Mouse (Mus musculus) stomach, embryonic 16.5 days (tissue): ENCODE data around the gene Hoxc13. TPM values are rescaled to one million over a fixed set of nuclear protein-coding genes. Genes with fewer than 3 reads are reported as not detected.

Experiments
- ATAC-seq: fragments of 200-750 bp; cut with Nextera tagmentation; 2 replicates; pipeline ENCODE4 v1.8.0; 2017; ENCODE audit warnings: moderate number of reproducible peaks, moderate TSS enrichment; ENCODE audit not compliant: insufficient read depth, low FRiP score
- H3K27ac ChIP-seq: fragments of 300-500 bp; sonication (generic); 2 replicates; pipeline ENCODE4 v1.5.1; 2014; ENCODE audit warnings: low read length
- H3K27me3 ChIP-seq: fragments of 300-500 bp; sonication (generic); 2 replicates; pipeline ENCODE4 v1.6.1; 2014; ENCODE audit warnings: low read length, control low read depth, mixed read lengths; ENCODE audit not compliant: control insufficient read depth, insufficient read depth
- H3K36me3 ChIP-seq: fragments of 300-500 bp; sonication (generic); 2 replicates; pipeline ENCODE4 v1.6.1; 2014; ENCODE audit warnings: low read length; ENCODE audit not compliant: control insufficient read depth, insufficient read depth
- H3K4me1 ChIP-seq: fragments of 300-500 bp; sonication (generic); 2 replicates; pipeline ENCODE4 v1.6.1; 2014; ENCODE audit warnings: low read length, control low read depth, mixed read lengths; ENCODE audit not compliant: control insufficient read depth, insufficient read depth
- H3K4me2 ChIP-seq: fragments of 300-500 bp; sonication (generic); 2 replicates; pipeline ENCODE4 v1.6.1; 2014; ENCODE audit warnings: low read depth, low read length, mixed read lengths
- H3K4me3 ChIP-seq: fragments of 300-500 bp; sonication (generic); replicated peaks from 2 replicates; pipeline ENCODE4 v1.5.1; 2014; ENCODE audit warnings: mild to moderate bottlenecking, low read length
- H3K9ac ChIP-seq: fragments of 300-500 bp; sonication (generic); 2 replicates; pipeline ENCODE4 v1.6.1; 2014; ENCODE audit warnings: low read length
- H3K9me3 ChIP-seq: fragments of 300-500 bp; sonication (generic); replicated peaks from 2 replicates; pipeline ENCODE4 v1.6.1; 2016; ENCODE audit warnings: low read length, control low read depth; ENCODE audit not compliant: control insufficient read depth
- WGBS: fragments of 180-500 bp; shearing (Covaris S2); extraction: QIAGEN DNeasy Blood & Tissue Kit; methylation state at CpG from one replicate; pipeline ENCODE4 v1.1.7; 2014; 5-methylcytosine and 5-hydroxymethylcytosine counted together
- polyA plus RNA-seq: library from polyadenylated mRNA; unstranded; fragments of >200 nt; fragmentation: Nextera tagmentation; extraction: Ambion mirVana; gene quantifications from 2 replicates; pipeline ENCODE4 v1.2.1, GENCODE M21; 2015

Hoxc13 gene
- polyA plus RNA-seq: not detected in 2 replicates

- Histone ChIP-seq H3K4me1 (peaks cover 3% of the 10 kb centered on the region; the same call in 1 of the 2 replicates), H3K9ac (no peak within 1 kb of the TSS), H3K27ac (no peak within 1 kb of the TSS), H3K9me3 (no peaks in the 10 kb centered on the region), H3K4me3 (peak within 1 kb of the TSS; percentile 12), H3K36me3 (no peaks in the 10 kb centered on the region), H3K27me3 (peaks cover 96% of the 10 kb centered on the region), H3K4me2 (peak within 1 kb of the TSS; percentile 35)
- ATAC-seq: 0 out of 2 replicates have a peak, but pooled peaks have one; percentile 7
- under 1% methylated on average over 87 of the region's 88 CpGs for WGBS
Observed at GRCm38 (mm10) chr15:102921053-102922011, at the start of gene Hoxc13. Gene Hoxc13 (plus strand): TSS chr15:102921103.

- no peak for ATAC-seq
- H3K36me3 ChIP-seq: no peaks in the 10 kb centered on the region
- no peak overlapping the region for H3K4me2 ChIP-seq
- WGBS: 37% methylated on average over 1 of the region's 1 CpGs
- H3K9ac ChIP-seq: no peak overlapping the region
- no peaks in the 10 kb centered on the region for H3K27me3 ChIP-seq
- H3K27ac ChIP-seq: no peak overlapping the region
- H3K4me1 ChIP-seq: no peaks in the 10 kb centered on the region
- no peak overlapping the region for H3K4me3 ChIP-seq
- H3K9me3 ChIP-seq: no peaks in the 10 kb centered on the region
Observed at GRCm38 (mm10) chr15:102885803-102886202, 35.1 kb upstream of the Hoxc13 start.

GRCm38 (mm10) chr15:102895115-102895514 lies 25.8 kb upstream of the Hoxc13 start:
- Histone ChIP-seq H3K9ac (no peak overlapping the region), H3K27ac (no peak overlapping the region), H3K4me3 (no peak overlapping the region), H3K4me1 (no peaks in the 10 kb centered on the region), H3K4me2 (no peak overlapping the region), H3K36me3 (no peaks in the 10 kb centered on the region), H3K27me3 (peaks cover 14% of the 10 kb centered on the region), H3K9me3 (no peaks in the 10 kb centered on the region)
- 77% methylated on average over 6 of the region's 6 CpGs for WGBS
- no peak for ATAC-seq

- Histone ChIP-seq H3K27me3 (peaks cover 61% of the 10 kb centered on the region), H3K27ac (no peak overlapping the region), H3K9ac (no peak overlapping the region), H3K4me2 (no peak overlapping the region), H3K4me3 (no peak overlapping the region), H3K4me1 (no peaks in the 10 kb centered on the region), H3K9me3 (no peaks in the 10 kb centered on the region), H3K36me3 (no peaks in the 10 kb centered on the region)
- WGBS: 50% methylated on average over 1 of the region's 1 CpGs
- ATAC-seq: no peak
Observed at GRCm38 (mm10) chr15:102904946-102905345, 16.0 kb upstream of the Hoxc13 start.

- Histone ChIP-seq H3K4me3 (no peak overlapping the region), H3K27me3 (peaks cover 83% of the 10 kb centered on the region), H3K9me3 (no peaks in the 10 kb centered on the region), H3K9ac (no peak overlapping the region), H3K27ac (no peak overlapping the region), H3K4me1 (no peaks in the 10 kb centered on the region), H3K4me2 (no peak overlapping the region), H3K36me3 (no peaks in the 10 kb centered on the region)
- ATAC-seq: no peak
- WGBS: 3% methylated on average over 4 of the region's 4 CpGs
Observed at GRCm38 (mm10) chr15:102909536-102909935, 11.4 kb upstream of the Hoxc13 start.

GRCm38 (mm10) chr15:102910038-102910437 lies 10.9 kb upstream of the Hoxc13 start:
- H3K27ac ChIP-seq: no peak overlapping the region
- no peak for ATAC-seq
- no peaks in the 10 kb centered on the region for H3K9me3 ChIP-seq
- H3K4me3 ChIP-seq: no peak overlapping the region
- 1% methylated on average over 18 of the region's 18 CpGs for WGBS
- no peak overlapping the region for H3K4me2 ChIP-seq
- peaks cover 84% of the 10 kb centered on the region for H3K27me3 ChIP-seq
- H3K36me3 ChIP-seq: no peaks in the 10 kb centered on the region
- no peaks in the 10 kb centered on the region for H3K4me1 ChIP-seq
- H3K9ac ChIP-seq: no peak overlapping the region

GRCm38 (mm10) chr15:102910496-102911095 lies 10.3 kb upstream of the Hoxc13 start:
- H3K4me1 ChIP-seq: no peaks in the 10 kb centered on the region
- no peak for ATAC-seq
- no peak overlapping the region for H3K4me3 ChIP-seq
- peaks cover 80% of the 10 kb centered on the region for H3K27me3 ChIP-seq
- no peak overlapping the region for H3K27ac ChIP-seq
- H3K9me3 ChIP-seq: no peaks in the 10 kb centered on the region
- no peaks in the 10 kb centered on the region for H3K36me3 ChIP-seq
- H3K9ac ChIP-seq: no peak overlapping the region
- H3K4me2 ChIP-seq: no peak overlapping the region
- WGBS: 2% methylated on average over 22 of the region's 22 CpGs

- H3K4me3 ChIP-seq: no peak overlapping the region
- no peak for ATAC-seq
- no peaks in the 10 kb centered on the region for H3K4me1 ChIP-seq
- H3K9me3 ChIP-seq: no peaks in the 10 kb centered on the region
- H3K36me3 ChIP-seq: no peaks in the 10 kb centered on the region
- no peak overlapping the region for H3K4me2 ChIP-seq
- 1% methylated on average over 19 of the region's 19 CpGs for WGBS
- H3K9ac ChIP-seq: no peak overlapping the region
- no peak overlapping the region for H3K27ac ChIP-seq
- peaks cover 84% of the 10 kb centered on the region for H3K27me3 ChIP-seq
Observed at GRCm38 (mm10) chr15:102913038-102913585, 7.8 kb upstream of the Hoxc13 start.
